Mouse (Mus musculus) ovary, adult 18-20 months (tissue): ENCODE results near the gene Icam4.
A peak's percentile ranks its signal among the peaks of the same experiment; 100 is the strongest.
"Not testable (repeated sequence)": the region's sequence is repeated elsewhere in the genome, so short reads cannot be mapped to it uniquely, and the experiment has no call there.

ENCODE experiments used
- DNase-seq: peaks from one replicate; pipeline ENCODE4 v3.0.0; 2022; ENCODE audit warnings: low spot score, mixed read lengths

Gene Icam4

GRCm38 (mm10) chr9:21029291-21030054 is at the start of gene Icam4:
Gene Icam4 (plus strand): TSS chr9:21029373.
- DNase-seq: peak; percentile 60

- DNase-seq: no peak
These were observed 49.4 kb upstream of the Icam4 start for GRCm38 (mm10) chr9:20979769-20980168.

DNA sequence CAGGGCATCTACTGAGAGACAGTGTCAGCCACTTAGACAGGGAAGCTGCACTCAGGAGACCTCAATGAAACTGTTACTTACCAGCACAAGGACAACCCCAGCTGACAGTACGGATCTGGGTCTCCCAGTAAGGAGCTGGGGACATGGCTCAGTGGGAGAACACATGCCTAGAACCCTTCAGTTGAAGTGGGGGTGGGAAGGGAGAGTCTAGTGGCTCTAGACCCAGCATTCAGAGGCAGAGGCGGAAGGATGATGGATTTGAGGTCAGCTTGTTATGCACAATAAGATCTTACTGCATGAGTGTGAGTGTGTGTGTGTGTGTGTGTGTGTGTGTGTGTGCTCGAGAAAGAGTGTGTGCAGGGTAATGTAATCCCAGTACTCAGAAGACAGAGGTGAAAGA is 47.0 kb upstream of the Icam4 start:
- no peak for DNase-seq

DNA sequence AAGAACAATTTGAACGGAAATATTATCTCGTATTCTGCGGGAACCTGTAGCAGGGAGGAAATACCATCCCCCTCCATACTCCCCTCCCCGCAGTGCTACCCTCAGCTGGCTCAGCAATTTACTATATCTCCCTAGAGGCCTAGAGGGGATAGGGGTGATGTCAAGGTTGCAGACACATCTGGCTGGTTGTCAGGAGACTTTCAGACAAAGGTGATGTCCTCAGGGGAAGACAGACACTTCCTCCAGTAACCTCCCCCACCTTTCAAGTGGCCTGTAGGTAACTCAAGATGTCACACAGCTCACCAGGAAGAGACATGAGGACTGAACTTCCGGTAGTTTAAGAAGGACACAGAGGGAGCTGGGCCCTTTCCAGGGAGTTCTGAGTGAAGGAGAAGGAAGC is 46.0 kb upstream of the Icam4 start:
- no peak for DNase-seq

DNA sequence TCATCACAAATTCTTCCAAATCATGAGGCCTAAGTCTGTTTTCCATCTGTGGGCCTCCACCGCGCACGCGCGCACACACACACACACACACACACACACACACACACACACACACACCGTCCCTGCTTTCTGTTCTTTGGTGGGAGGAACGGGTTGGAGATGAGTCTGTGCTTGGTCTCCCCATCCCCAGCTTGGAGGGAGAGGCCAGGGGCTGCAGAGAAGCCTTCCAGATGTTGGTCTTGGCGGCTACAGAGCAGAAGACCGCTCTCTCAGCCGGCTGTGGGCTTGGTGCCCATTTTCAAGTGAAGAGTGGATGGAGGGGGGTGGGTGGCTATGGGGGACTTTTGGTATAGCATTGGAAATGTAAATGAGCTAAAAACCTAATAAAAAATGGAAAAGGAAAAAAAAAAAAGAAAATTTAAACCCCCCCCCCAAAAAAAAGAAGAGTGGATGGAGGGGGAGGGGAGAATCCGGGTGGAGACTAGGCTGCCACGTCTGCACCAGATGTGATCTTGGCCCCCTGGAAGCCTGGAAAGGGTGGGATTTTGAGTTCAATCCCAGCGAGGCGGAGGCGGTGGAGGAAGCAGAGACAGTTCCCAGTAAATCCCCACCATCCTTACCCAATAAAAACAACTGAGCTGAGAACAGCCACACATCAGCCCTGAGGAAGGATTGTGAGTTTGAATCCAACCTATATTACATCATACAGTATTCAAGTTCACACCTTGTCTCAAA is 42.1 kb upstream of the Icam4 start:
- DNase-seq: no peak

DNA sequence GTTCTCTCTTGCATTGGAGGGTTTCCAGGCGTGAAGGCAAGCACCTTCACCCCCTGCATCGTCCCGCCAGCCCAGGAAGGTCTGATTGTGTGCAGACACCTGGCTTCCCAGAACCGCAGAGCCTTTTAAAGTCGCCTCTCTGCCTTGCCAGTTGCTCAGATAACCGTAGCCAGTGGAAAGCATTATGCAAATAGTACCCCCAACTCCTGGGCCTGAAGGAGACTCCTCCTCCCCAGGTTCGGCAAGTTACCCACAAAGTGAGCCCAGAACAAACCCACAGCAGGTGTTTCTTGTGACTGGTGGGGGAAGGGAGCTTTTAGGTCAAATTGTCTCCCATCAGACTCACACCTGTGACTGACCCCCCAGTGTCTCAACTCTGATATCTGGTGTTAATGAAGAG is 41.2 kb upstream of the Icam4 start:
- DNase-seq: no peak

GRCm38 (mm10) chr9:20990861-20991260 is 38.3 kb upstream of the Icam4 start:
- no peak for DNase-seq

DNA sequence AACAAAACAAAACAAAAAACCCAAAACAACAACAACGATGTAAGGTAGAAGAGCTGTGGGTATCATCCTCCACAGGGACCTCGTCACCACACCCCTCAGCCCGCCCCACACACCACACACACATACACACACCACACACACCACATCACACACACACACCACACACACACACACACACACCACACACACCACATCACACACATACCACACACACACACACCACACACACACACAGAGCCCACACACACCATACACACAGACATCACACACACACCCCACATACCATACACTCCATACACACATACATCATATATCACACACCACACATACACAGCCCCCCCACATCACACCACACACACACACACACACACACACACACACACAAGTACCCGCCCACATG is 37.6 kb upstream of the Icam4 start:
- DNase-seq: no peak

GRCm38 (mm10) chr9:20993165-20993898 is 35.8 kb upstream of the Icam4 start:
- DNase-seq: no peak

DNA sequence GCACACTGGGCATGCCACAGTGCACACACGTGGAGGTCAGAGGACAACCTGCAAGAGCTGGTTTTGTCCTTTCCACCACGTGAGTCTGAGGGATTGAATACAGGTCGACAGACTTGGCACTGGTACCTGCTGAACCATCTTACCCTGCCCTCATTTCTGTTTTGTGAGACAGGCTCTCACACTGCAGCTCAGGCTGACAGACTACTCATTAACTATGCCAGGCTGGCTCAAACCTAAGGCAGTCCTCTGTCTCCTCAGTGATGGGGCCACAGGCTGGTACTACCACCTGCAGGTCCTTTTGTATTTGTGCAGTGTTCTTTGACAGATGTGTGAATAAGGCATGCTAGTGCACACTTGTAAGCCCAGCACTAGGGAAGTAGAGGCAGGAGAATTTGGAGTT is 34.1 kb upstream of the Icam4 start:
- no peak for DNase-seq

- DNase-seq: no peak
These were observed 32.1 kb upstream of the Icam4 start for GRCm38 (mm10) chr9:20997065-20997464.

GRCm38 (mm10) chr9:20998337-20998736 is 30.8 kb upstream of the Icam4 start:
- not testable (repeated sequence) for DNase-seq

DNA sequence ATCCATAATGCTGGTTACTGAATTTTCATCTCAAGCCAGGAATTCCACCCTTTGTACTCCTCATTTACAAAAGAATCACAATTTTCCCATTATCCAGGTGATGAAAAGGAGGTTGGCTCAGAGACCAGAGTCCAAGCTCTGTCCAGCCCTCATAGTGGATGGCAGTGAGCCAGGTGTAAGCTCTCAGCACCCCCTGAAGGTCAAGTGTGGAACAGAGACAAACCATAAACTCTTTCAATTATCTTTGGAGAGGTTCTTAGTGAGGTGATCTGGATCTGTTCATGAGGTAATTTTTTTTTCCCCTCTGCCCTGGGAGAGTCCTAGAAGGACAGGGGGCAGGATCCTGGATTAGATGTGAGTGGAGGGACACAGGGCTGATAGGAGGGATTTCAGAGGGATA is 28.4 kb upstream of the Icam4 start:
- DNase-seq: no peak

- no peak for DNase-seq
These were observed 27.4 kb upstream of the Icam4 start for GRCm38 (mm10) chr9:21001651-21002200.

GRCm38 (mm10) chr9:21002270-21002626 is 26.9 kb upstream of the Icam4 start:
- DNase-seq: no peak

DNA sequence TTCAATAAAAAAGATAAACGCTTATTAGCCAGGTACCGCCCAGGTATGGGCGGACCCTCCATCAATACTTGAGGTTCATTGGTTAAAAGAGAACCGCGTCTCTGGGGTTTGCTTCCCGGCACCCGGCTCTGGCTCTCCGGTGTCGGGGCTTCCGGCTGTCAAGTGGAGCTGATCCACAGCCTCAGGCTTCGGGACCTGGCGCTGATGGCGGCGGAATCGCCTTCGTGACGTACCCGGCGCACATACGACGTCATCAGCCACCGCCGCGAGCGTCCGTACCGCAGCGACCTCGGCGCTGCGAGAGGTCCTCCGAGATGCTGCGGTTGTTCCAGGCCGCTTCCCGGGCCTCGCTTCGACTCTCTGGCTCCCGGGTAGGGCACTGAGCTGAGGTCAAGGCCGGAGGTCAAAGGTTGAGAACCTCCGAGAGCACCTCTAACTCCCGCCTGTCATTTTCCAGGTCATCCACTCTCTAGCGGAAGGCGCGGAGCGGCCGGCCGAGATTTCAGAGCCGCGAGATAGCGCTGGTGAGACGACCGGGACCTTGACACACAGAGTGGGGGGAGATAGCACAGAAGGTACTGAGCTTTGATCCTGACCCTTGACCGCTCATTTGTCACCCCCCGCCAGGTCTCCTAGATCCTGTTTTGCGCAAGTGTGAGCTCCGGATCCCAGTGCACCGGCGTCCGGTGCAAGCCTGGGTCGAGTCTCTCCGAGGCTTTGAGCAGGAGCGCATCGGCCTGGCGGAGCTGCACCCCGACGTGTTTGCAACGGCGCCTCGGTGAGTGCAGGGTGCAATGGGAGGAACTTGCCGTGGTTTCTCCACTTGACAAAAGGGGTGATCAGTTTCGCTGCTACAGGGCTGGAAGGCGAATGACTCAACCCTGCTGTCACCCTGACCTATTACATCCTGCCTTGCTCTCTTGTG is 26.3 kb upstream of the Icam4 start, which contains the start of gene Mrpl4:
Gene Mrpl4 (plus strand): TSS at position 112 of the 925 bp plus-strand sequence.
- DNase-seq: peak; percentile 69

DNA sequence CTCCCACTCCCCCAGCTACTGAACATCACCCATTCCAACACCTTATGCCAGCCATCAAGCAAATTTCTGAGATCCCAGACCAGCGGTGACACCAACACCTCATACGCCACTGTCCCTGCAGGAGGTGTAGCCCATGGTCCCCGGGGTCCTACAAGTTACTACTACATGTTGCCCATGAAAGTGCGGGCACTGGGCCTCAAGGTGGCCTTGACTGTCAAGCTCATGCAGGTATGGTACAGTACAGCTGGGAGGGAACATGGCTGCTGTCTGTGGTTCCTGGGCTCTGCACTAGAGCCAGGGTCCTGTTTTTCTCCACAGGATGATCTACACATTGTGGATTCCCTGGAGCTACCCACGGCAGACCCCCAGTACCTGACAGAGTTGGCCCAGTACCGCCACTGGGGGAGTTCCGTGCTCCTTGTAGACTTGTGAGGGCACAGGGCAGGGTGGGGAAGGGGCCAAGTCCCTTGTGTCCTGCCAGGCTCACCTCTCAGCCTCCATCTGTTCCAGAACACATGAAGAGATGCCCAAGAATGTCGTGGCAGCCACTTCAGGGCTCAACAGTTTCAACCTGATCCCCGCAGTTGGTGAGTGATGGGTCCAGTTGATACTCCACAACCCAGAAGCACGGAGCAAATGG is 21.7 kb upstream of the Icam4 start:
- no peak for DNase-seq

DNA sequence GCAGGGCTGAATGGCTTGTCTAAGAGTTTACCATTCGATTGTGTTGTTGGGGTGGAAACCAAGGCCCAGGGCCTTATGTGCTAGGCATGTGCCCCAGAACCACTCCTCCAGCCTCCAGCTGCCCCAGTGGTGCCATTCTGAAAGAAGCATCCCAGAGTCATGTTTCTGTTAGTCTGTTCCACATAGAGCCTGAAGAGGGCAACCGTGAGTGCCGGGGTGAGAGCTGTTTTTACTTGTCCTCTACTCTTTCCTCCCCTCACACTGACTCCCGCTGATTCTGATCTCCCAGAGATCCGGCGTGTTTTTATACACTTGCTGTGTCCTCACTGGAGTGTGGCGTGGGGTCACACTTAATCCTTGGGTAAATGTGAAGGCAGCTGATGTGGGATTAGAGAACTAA is 21.2 kb upstream of the Icam4 start:
- no peak for DNase-seq

GRCm38 (mm10) chr9:21010362-21010761 is 18.8 kb upstream of the Icam4 start:
- no peak for DNase-seq

DNA sequence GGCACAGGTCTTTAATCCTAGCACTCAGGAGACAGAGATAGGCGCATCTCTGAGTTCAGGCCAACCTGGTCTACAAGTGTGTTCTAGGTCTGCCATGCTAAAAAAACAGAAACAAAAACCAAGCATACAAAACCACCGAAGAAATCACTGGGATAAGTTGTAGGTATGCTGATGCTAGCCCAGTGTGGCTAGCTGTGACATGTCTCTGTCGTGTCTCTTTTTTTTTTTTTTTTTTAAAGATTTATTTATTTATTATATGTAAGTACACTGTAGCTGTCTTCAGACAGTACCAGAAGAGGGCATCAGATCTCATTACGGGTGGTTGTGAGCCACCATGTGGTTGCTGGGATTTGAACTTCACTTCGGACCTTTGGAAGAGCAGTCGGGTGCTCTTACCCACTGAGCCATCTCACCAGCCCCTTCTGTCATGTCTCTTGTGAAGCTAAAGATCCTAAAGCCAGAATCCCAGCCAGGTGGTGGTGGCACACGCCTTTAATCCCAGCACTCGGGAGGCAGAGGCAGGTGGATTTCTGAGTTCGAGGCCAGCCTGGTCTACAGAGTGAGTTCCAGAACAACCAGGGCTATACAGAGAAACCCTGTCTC is 18.1 kb upstream of the Icam4 start:
- DNase-seq: not testable (repeated sequence)
